Mouse (Mus musculus): ENCODE results near the gene Ccdc47. TPM values are rescaled to one million over a fixed set of nuclear protein-coding genes. Genes with fewer than 3 reads are reported as not detected.
A peak's percentile ranks its signal among the peaks of the same experiment; 100 is the strongest.
"Not testable (repeated sequence)": the region's sequence is repeated elsewhere in the genome, so short reads cannot be mapped to it uniquely, and the experiment has no call there.

The Ccdc47 gene
- polyA plus RNA-seq, 1 experiment from 2014 or later: 66.5 TPM

DNA sequence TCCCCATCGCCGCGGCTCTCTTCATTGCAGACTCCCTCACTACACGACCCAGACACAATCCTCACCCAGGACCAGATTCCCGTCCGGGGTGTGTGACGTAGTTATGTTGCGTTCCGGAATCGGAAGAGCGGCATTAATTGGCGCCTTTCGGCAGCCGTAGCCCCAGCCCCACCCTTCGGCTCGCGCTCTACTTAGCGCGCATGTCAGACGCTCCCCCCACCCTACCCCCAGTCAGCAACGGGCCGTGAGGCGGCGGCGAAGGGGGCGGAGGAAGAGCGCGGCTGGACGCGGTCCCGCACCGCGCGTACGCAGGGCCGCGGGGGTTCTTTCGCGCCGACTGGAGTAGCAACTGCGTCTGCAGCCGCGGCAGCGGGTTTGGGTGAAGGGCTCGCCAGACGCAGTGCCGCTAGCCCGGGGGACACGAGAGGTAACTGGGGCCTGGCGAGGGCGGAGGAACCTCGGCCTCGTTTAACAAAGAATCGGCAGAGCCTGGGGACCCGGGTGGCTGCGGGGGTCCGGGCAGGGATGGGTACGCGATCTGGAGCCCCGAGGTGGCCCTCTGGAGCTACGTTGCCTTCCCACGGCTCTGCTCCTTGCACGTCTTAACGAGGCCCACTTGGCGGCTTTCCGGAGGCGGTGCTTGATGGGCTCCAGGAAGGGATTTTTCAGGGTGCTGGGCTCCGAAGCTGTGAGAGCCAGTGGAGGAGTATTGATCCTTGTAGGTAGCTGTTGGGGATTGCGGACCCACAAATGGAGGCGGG, 766 bp upstream of the Ccdc47 start, which contains the start of gene Ddx42:
Gene Ddx42 (plus strand): TSS at position 197 of the 761 bp plus-strand sequence.
- H3K4me1 ChIP-seq (ENCODE audit: insufficient read depth): peaks cover 19% of the 10 kb centered on the region
- TF ChIP-seq CTCF (IDR thresholded peaks at IDR 0.05; ENCODE audit: low read depth): no peak

DNA sequence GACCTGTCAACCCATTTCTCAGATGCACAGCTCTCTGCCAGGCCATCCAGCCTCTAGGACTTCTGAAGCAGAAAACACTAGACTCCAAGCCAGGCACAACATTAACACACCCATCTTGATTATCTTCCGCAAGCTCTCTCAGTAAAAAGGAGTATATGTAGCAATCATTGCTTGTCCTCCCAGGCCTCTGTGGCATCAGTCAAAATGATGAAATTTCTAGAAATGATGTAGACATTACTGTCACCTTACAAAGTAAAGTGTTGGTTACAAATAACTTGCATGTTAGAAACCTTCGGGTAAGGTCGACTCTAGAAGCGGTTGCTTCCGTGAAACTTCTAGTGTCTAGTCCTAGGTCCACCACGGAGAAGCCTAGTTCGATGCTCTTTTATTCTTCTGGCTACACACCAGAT, 689 bp downstream of the Ccdc47 start:
- H3K9me3 ChIP-seq (ENCODE audit: low read depth, low read length): no peaks in the 10 kb centered on the region
- peak overlapping the region; percentile 93 for H3K4me3 ChIP-seq (ENCODE audit: low read depth, low read length)
- peak overlapping the region; percentile 95 for H3K9ac ChIP-seq
- H3K27ac ChIP-seq (ENCODE audit: low read depth): peak overlapping the region; percentile 98; the same call in 1 of the 2 replicates
- 16% methylated on average over 7 of the region's 7 CpGs for WGBS
- ATAC-seq (ENCODE audit: insufficient read depth): no peak
- peaks cover 19% of the 10 kb centered on the region for H3K4me1 ChIP-seq (ENCODE audit: insufficient read depth)
- peak overlapping the region; percentile 89 for H3K4me2 ChIP-seq
- peaks cover 29% of the 10 kb centered on the region for H3K36me3 ChIP-seq (ENCODE audit: insufficient read depth)
- H3K27me3 ChIP-seq (ENCODE audit: insufficient read depth, low read length): no peaks in the 10 kb centered on the region
- TF ChIP-seq CTCF (IDR thresholded peaks at IDR 0.05; ENCODE audit: low read depth): no peak
- DNase-seq: peak; percentile 12

More for the DNA sequence above, 766 bp upstream of the Ccdc47 start, which contains the start of gene Ddx42:
- Histone ChIP-seq H3K36me3 (ENCODE audit: insufficient read depth) (peaks cover 15% of the 10 kb centered on the region), H3K4me3 (ENCODE audit: low read depth, low read length) (peak within 1 kb of the TSS; percentile 93), H3K9ac (peak within 1 kb of the TSS; percentile 95), H3K4me2 (peak within 1 kb of the TSS; percentile 89), H3K27ac (ENCODE audit: low read depth) (peak within 1 kb of the TSS; percentile 98), H3K27me3 (ENCODE audit: insufficient read depth, low read length) (no peaks in the 10 kb centered on the region), H3K9me3 (ENCODE audit: low read depth, low read length) (no peaks in the 10 kb centered on the region)
- ATAC-seq (ENCODE audit: insufficient read depth) (peak; percentile 94), DNase-seq (peak; percentile 99)
- under 1% methylated on average over 70 of the region's 70 CpGs for whole genome bisulfite sequencing

DNA sequence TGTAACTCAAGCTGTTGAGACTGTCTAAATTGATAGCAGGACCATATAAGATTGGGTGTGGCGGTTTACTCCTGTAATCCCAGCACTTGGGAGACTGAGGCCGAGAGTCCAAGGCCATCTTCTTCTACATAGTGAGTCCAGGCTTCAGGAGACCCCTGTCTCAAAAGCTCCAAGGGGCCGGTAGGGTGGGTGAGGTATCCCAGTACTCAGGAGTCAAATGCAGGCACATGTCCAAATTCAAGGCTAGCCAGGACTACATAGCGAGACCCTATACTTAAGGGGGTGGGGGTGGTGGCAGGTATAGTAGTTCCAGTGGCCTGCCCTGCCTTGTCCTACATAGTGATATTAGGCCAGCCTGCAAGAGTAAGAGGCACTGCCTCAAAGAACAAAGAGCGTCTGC, 1.3 kb downstream of the Ccdc47 start:
- H3K4me2 ChIP-seq: peak overlapping the region; percentile 89
- H3K9ac ChIP-seq: peak overlapping the region; percentile 95
- H3K27ac ChIP-seq (ENCODE audit: low read depth): no peak overlapping the region
- H3K36me3 ChIP-seq (ENCODE audit: insufficient read depth): peaks cover 35% of the 10 kb centered on the region
- no peaks in the 10 kb centered on the region for H3K9me3 ChIP-seq (ENCODE audit: low read depth, low read length)
- ATAC-seq (ENCODE audit: insufficient read depth): no peak
- 89% methylated on average over 5 of the region's 5 CpGs for WGBS
- H3K4me1 ChIP-seq (ENCODE audit: insufficient read depth): peaks cover 19% of the 10 kb centered on the region
- H3K27me3 ChIP-seq (ENCODE audit: insufficient read depth, low read length): no peaks in the 10 kb centered on the region
- peak overlapping the region; percentile 93 for H3K4me3 ChIP-seq (ENCODE audit: low read depth, low read length)
- no peak for TF ChIP-seq CTCF (IDR thresholded peaks at IDR 0.05; ENCODE audit: low read depth)
- DNase-seq: no peak

DNA sequence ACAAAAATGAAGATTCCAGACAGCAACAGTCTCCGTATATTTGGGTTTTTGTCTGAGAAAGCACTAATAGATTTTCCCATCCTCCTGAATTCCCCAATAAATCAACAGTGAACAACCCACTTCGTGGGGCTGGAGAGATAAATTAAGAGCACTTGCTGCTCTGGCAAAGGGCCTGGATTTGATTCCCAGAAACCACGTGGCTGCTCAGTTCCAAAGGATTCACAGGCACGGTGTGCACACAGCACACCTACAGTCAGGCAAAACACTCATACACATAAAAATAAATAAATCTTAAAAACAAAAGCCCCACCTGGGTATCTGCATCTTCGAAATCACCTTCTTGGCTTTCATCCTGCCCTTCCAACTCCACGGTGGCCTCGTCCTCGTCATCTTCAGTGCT, 3.4 kb downstream of the Ccdc47 start:
- Histone ChIP-seq H3K9me3 (ENCODE audit: low read depth, low read length) (no peaks in the 10 kb centered on the region), H3K4me1 (ENCODE audit: insufficient read depth) (peaks cover 10% of the 10 kb centered on the region; the same call in 1 of the 2 replicates), H3K36me3 (ENCODE audit: insufficient read depth) (peaks cover 55% of the 10 kb centered on the region), H3K27ac (ENCODE audit: low read depth) (no peak overlapping the region), H3K4me2 (no peak overlapping the region), H3K27me3 (ENCODE audit: insufficient read depth, low read length) (no peaks in the 10 kb centered on the region), H3K9ac (no peak overlapping the region), H3K4me3 (ENCODE audit: low read depth, low read length) (no peak overlapping the region)
- 88% methylated on average over 8 of the region's 8 CpGs for WGBS
- no peak for ATAC-seq (ENCODE audit: insufficient read depth)
- no peak for DNase-seq
- TF ChIP-seq CTCF (IDR thresholded peaks at IDR 0.05; ENCODE audit: low read depth): no peak

DNA sequence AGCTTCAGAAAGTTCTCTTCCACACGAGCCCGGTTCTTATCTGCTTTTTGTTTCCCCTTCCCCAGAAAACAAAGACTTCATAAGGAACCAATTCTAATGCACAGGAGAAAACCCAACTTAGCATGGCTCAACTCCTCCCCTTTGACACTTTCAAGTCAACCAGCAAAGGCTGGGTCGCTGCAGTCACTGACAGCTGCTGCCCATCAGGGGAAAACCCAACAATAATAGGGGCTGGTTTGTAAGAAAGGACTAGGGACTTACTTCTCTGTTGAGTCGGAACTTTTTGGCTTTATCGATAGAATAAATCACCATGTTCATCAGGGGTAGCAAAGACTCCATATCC, 14.1 kb downstream of the Ccdc47 start, which contains the start of gene Strada:
Gene Strada (minus strand): TSS at position 46 of the 343 bp plus-strand sequence.
- H3K9ac ChIP-seq: no peak within 1 kb of the TSS
- H3K27ac ChIP-seq (ENCODE audit: low read depth): no peak within 1 kb of the TSS
- no peaks in the 10 kb centered on the region for H3K9me3 ChIP-seq (ENCODE audit: low read depth, low read length)
- 80% methylated on average over 5 of the region's 5 CpGs for WGBS
- no peak within 1 kb of the TSS for H3K4me2 ChIP-seq
- H3K36me3 ChIP-seq (ENCODE audit: insufficient read depth): peaks cover 90% of the 10 kb centered on the region
- H3K4me3 ChIP-seq (ENCODE audit: low read depth, low read length): no peak within 1 kb of the TSS
- no peaks in the 10 kb centered on the region for H3K4me1 ChIP-seq (ENCODE audit: insufficient read depth)
- ATAC-seq (ENCODE audit: insufficient read depth) (no peak), DNase-seq (no peak)
- TF ChIP-seq CTCF (IDR thresholded peaks at IDR 0.05; ENCODE audit: low read depth): no peak
- H3K27me3 ChIP-seq (ENCODE audit: insufficient read depth, low read length): no peaks in the 10 kb centered on the region

DNA sequence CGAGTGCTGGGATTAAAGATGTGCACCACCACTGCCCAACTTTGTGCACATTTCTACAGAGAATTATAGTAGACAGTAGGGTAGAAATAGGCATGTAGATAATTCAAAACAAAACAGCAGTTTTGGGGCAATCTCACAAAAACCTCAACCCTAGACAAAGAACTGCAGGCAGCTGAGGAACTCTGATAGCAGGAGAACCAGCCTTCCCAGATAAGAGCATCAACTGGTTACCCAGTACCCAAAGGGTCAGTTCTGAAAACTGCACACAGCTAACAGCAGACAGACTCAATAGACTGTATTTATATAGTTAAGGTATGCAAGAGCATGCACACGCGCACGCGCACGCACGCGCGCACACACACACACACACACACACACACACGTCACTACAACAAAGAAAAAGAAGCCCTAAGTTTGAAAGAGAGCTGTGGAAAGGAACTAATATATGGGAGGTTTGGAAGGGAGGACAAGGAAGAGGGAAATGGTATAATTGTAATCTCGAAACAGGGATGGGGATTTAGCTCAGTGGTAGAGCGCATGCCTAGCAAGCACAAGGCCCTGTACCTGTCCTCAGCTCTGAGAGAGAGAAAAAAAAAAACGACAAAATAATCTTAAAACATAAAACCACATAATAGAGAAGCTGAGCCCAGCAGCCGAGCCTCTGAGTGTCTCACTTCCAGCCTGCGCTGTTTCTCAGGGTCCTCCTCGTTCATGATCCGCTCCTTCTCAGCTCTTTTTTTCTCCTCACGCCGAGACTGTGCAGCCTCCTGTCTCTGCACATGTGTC, 14.6 kb downstream of the Ccdc47 start:
- H3K4me2 ChIP-seq: no peak overlapping the region
- H3K4me1 ChIP-seq (ENCODE audit: insufficient read depth): no peaks in the 10 kb centered on the region
- no peaks in the 10 kb centered on the region for H3K9me3 ChIP-seq (ENCODE audit: low read depth, low read length)
- H3K36me3 ChIP-seq (ENCODE audit: insufficient read depth): peaks cover 90% of the 10 kb centered on the region
- H3K27ac ChIP-seq (ENCODE audit: low read depth): no peak overlapping the region
- ATAC-seq (ENCODE audit: insufficient read depth) (no peak), DNase-seq (no peak)
- 94% methylated on average over 19 of the region's 19 CpGs for WGBS
- H3K4me3 ChIP-seq (ENCODE audit: low read depth, low read length): no peak overlapping the region
- no peak overlapping the region for H3K9ac ChIP-seq
- TF ChIP-seq CTCF (IDR thresholded peaks at IDR 0.05; ENCODE audit: low read depth): no peak
- no peaks in the 10 kb centered on the region for H3K27me3 ChIP-seq (ENCODE audit: insufficient read depth, low read length)

DNA sequence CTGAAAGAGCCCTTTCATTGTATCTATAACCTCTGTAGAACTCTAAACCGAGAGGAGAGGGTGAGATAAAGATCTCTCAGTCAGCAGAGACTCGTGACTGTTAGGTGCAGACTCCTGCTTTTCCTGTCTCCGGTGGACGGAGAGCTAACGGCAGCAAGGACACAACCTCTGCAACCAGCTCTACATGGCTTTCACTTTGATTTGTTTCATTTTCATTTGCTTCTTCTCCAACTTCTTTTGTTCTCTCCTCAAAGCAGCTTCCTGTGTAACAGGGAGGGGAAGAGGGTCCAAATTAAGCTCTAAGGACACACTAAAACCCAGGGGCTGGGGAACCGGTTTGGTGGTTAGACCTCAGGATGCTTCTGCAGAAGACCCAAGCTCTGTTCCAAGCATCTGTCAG, 15.4 kb downstream of the Ccdc47 start:
- ATAC-seq (ENCODE audit: insufficient read depth): no peak
- no peak overlapping the region for H3K27ac ChIP-seq (ENCODE audit: low read depth)
- H3K9me3 ChIP-seq (ENCODE audit: low read depth, low read length): no peaks in the 10 kb centered on the region
- WGBS: 69% methylated on average over 6 of the region's 6 CpGs
- no peak for TF ChIP-seq CTCF (IDR thresholded peaks at IDR 0.05; ENCODE audit: low read depth)
- no peak for DNase-seq
- H3K4me1 ChIP-seq (ENCODE audit: insufficient read depth): no peaks in the 10 kb centered on the region
- H3K4me3 ChIP-seq (ENCODE audit: low read depth, low read length): no peak overlapping the region
- H3K9ac ChIP-seq: no peak overlapping the region
- H3K4me2 ChIP-seq: no peak overlapping the region
- peaks cover 85% of the 10 kb centered on the region for H3K36me3 ChIP-seq (ENCODE audit: insufficient read depth)
- no peaks in the 10 kb centered on the region for H3K27me3 ChIP-seq (ENCODE audit: insufficient read depth, low read length)

DNA sequence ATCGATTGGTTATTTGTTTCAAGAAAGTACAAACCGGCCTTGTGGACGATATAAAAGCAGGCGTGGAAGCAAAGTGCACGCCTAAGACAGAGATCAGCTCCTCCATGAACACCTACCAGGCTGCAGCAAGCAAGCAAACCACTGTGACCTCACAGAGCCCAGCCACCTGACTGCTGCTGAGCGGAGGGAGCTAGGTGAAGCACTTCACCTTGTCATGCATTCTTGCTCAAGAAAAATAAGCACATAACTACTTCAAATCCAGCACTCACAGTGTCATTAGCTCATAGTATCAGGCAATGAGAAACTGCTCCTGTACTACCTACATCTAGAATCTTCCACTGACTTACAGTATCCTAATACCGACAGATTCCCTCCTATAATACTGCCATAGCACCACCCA, 16.1 kb downstream of the Ccdc47 start:
- not testable (repeated sequence) for H3K27me3 ChIP-seq (ENCODE audit: insufficient read depth, low read length); ATAC-seq (ENCODE audit: insufficient read depth); H3K4me3 ChIP-seq (ENCODE audit: low read depth, low read length); DNase-seq; H3K4me2 ChIP-seq; H3K9ac ChIP-seq; H3K9me3 ChIP-seq (ENCODE audit: low read depth, low read length); H3K27ac ChIP-seq (ENCODE audit: low read depth); H3K4me1 ChIP-seq (ENCODE audit: insufficient read depth)
- peaks cover 78% of the 10 kb centered on the region for H3K36me3 ChIP-seq (ENCODE audit: insufficient read depth)
- WGBS: 94% methylated on average over 7 of the region's 7 CpGs

All from lung, embryonic 14.5 days (tissue).